In genomic region chr14:101379663-101380006, GRCm38 (mm10) we compare ENCODE assay signal across 8 mouse cellular contexts.
DNase-seq lines count a peak whose midpoint lies in the region; ATAC-seq and TF ChIP-seq lines count a peak whose summit lies in the region.

No protein-coding gene starts in this region.

- 0 out of 2 replicates have a peak overlapping the region, but pooled peaks have one; percentile 8 for H3K9ac ChIP-seq in kidney, embryonic 14.5 days (ENCODE audit: low read depth, low read length)
- no peak overlapping the region for H3K9ac ChIP-seq in embryonic facial prominence, embryonic 15.5 days
- no peak overlapping the region for H3K9ac ChIP-seq in hindbrain, postnatal 0 days (replicated peaks; ENCODE audit: low read length)
- H3K9ac ChIP-seq in midbrain, embryonic 16.5 days (ENCODE audit: low read depth, low read length) = 0 out of 2 replicates have a peak overlapping the region, but pooled peaks have one; percentile 26

- 0 out of 2 replicates have a peak, but pooled peaks have one; percentile 18 for ATAC-seq in kidney, embryonic 14.5 days (ENCODE audit: low FRiP score, low TSS enrichment)
- no peak for ATAC-seq in embryonic facial prominence, embryonic 15.5 days (ENCODE audit: insufficient number of reproducible peaks, low FRiP score, low TSS enrichment, low read depth)
- ATAC-seq in hindbrain, postnatal 0 days = peak; percentile 57
- ATAC-seq in midbrain, embryonic 16.5 days = peak; percentile 57

- no peak for DNase-seq in kidney, adult 18-20 months
- DNase-seq in hindbrain, postnatal 0 days (ENCODE audit: low spot score) = no peak
- no peak for DNase-seq in thymus, postnatal 36 days
- no peak for DNase-seq in MN1 (ENCODE audit: low spot score)
- no peak for DNase-seq in layer of hippocampus, adult 9-11 months

- H3K27ac ChIP-seq in kidney, embryonic 14.5 days (ENCODE audit: low read depth, low read length) = no peak overlapping the region
- no peak overlapping the region for H3K27ac ChIP-seq in embryonic facial prominence, embryonic 15.5 days (replicated peaks)
- no peak overlapping the region for H3K27ac ChIP-seq in hindbrain, postnatal 0 days
- no peak overlapping the region for H3K27ac ChIP-seq in midbrain, embryonic 16.5 days (ENCODE audit: low read length)

- TF ChIP-seq CTCF in hindbrain, postnatal 0 days (IDR thresholded peaks at IDR 0.05; ENCODE audit: low read depth) = no peak

- H3K9me3 ChIP-seq in kidney, embryonic 14.5 days (ENCODE audit: control insufficient read depth, low read length) = no peaks in the 10 kb centered on the region
- no peaks in the 10 kb centered on the region for H3K9me3 ChIP-seq in embryonic facial prominence, embryonic 15.5 days (replicated peaks)
- no peaks in the 10 kb centered on the region for H3K9me3 ChIP-seq in hindbrain, postnatal 0 days (ENCODE audit: low read length)
- H3K9me3 ChIP-seq in midbrain, embryonic 16.5 days (replicated peaks; ENCODE audit: control insufficient read depth, low read length, poor library complexity, severe bottlenecking) = no peaks in the 10 kb centered on the region

- H3K27me3 ChIP-seq in kidney, embryonic 14.5 days (ENCODE audit: control insufficient read depth, insufficient read depth, low read length) = peaks cover 7% of the 10 kb centered on the region; the same call in 1 of the 2 replicates
- no peaks in the 10 kb centered on the region for H3K27me3 ChIP-seq in embryonic facial prominence, embryonic 15.5 days
- no peaks in the 10 kb centered on the region for H3K27me3 ChIP-seq in hindbrain, postnatal 0 days (ENCODE audit: insufficient read depth, low read length)
- H3K27me3 ChIP-seq in midbrain, embryonic 16.5 days (ENCODE audit: control insufficient read depth, insufficient read depth, low read depth, low read length) = no peaks in the 10 kb centered on the region

- H3K4me3 ChIP-seq in kidney, embryonic 14.5 days (ENCODE audit: low read length) = no peak overlapping the region; the same call in 1 of the 2 replicates
- no peak overlapping the region for H3K4me3 ChIP-seq in embryonic facial prominence, embryonic 15.5 days (replicated peaks)
- no peak overlapping the region for H3K4me3 ChIP-seq in hindbrain, postnatal 0 days (ENCODE audit: low read length)
- no peak overlapping the region for H3K4me3 ChIP-seq in midbrain, embryonic 16.5 days (ENCODE audit: low read depth, low read length)

- no peaks in the 10 kb centered on the region for H3K36me3 ChIP-seq in kidney, embryonic 14.5 days (ENCODE audit: control insufficient read depth, insufficient read depth, low read length)
- H3K36me3 ChIP-seq in embryonic facial prominence, embryonic 15.5 days = no peaks in the 10 kb centered on the region
- no peaks in the 10 kb centered on the region for H3K36me3 ChIP-seq in hindbrain, postnatal 0 days (ENCODE audit: insufficient read depth, low read length)
- no peaks in the 10 kb centered on the region for H3K36me3 ChIP-seq in midbrain, embryonic 16.5 days (ENCODE audit: control insufficient read depth, insufficient read depth, low read length)

- no peaks in the 10 kb centered on the region for H3K4me1 ChIP-seq in kidney, embryonic 14.5 days (ENCODE audit: control insufficient read depth, insufficient read depth, low read length)
- H3K4me1 ChIP-seq in embryonic facial prominence, embryonic 15.5 days = 0 out of 2 replicates have a peak, but pooled peaks cover 14% of the 10 kb centered on the region
- peaks cover 8% of the 10 kb centered on the region; the same call in 1 of the 2 replicates for H3K4me1 ChIP-seq in hindbrain, postnatal 0 days (ENCODE audit: insufficient read depth, low read length)
- peaks cover 7% of the 10 kb centered on the region for H3K4me1 ChIP-seq in midbrain, embryonic 16.5 days (ENCODE audit: control insufficient read depth, insufficient read depth, low read length)

- peak overlapping the region; percentile 35; the same call in 1 of the 2 replicates for H3K4me2 ChIP-seq in kidney, embryonic 14.5 days (replicated peaks; ENCODE audit: low read depth, low read length)
- peak overlapping the region; percentile 51; the same call in 1 of the 2 replicates for H3K4me2 ChIP-seq in embryonic facial prominence, embryonic 15.5 days (replicated peaks)
- H3K4me2 ChIP-seq in hindbrain, postnatal 0 days (ENCODE audit: low read depth, low read length) = peak overlapping the region; percentile 58
- H3K4me2 ChIP-seq in midbrain, embryonic 16.5 days (ENCODE audit: low read length) = peak overlapping the region; percentile 47; the same call in 1 of the 2 replicates

- WGBS in kidney, embryonic 14.5 days = 48% methylated on average over 4 of the region's 4 CpGs
- 38% methylated on average over 4 of the region's 4 CpGs for WGBS in embryonic facial prominence, embryonic 15.5 days
- 37% methylated on average over 4 of the region's 4 CpGs for WGBS in hindbrain, postnatal 0 days
- WGBS in midbrain, embryonic 16.5 days = 46% methylated on average over 4 of the region's 4 CpGs

Comparison
In these comparisons a context has a peak if more than half of its experiments do, and no peak if none do; other contexts are left out.
1. H3K9ac ChIP-seq: peak in kidney, embryonic 14.5 days (single experiment) and midbrain, embryonic 16.5 days (single experiment); none in embryonic facial prominence, embryonic 15.5 days (single experiment) and hindbrain, postnatal 0 days (single experiment).
2. Peak in every context shown above with its lines, with median percentiles within 50 percentile points of each other: H3K4me2 ChIP-seq.